Comparison of ENCODE assay signal across 18 mouse cellular contexts in genomic region chr9:110412926-110413325, GRCm38 (mm10). TPM values are rescaled to one million over a fixed set of nuclear protein-coding genes. Genes with fewer than 3 reads are reported as not detected.
DNase-seq lines count a peak whose midpoint lies in the region; ATAC-seq lines count a peak whose summit lies in the region.
"Had no signal": no experiment of that assay in that cellular context is flagged by ENCODE, and none has a peak within 500 bp of the region (broad histone marks: within the 10 kb centered on the region; RNA-seq: fewer than 3 reads in every experiment).

No protein-coding gene starts in this region.

- H3K36me3 ChIP-seq in embryonic facial prominence, embryonic 13.5 days = no peaks in the 10 kb centered on the region
- H3K36me3 ChIP-seq in embryonic facial prominence, embryonic 10.5 days (replicated peaks) = no peaks in the 10 kb centered on the region
- H3K36me3 ChIP-seq in midbrain, embryonic 15.5 days (replicated peaks) = no peaks in the 10 kb centered on the region
- H3K36me3 ChIP-seq: heart, embryonic 10.5 days; intestine, embryonic 15.5 days; limb, embryonic 13.5 days had no signal

- H3K9me3 ChIP-seq in embryonic facial prominence, embryonic 13.5 days = no peaks in the 10 kb centered on the region
- H3K9me3 ChIP-seq in embryonic facial prominence, embryonic 10.5 days = no peaks in the 10 kb centered on the region
- H3K9me3 ChIP-seq in midbrain, embryonic 15.5 days = no peaks in the 10 kb centered on the region
- H3K9me3 ChIP-seq: heart, embryonic 10.5 days; intestine, embryonic 15.5 days; limb, embryonic 13.5 days had no signal

- 65% methylated on average over 7 of the region's 7 CpGs for WGBS in embryonic facial prominence, embryonic 13.5 days
- 76% methylated on average over 7 of the region's 7 CpGs for WGBS in embryonic facial prominence, embryonic 10.5 days
- WGBS in midbrain, embryonic 15.5 days = 77% methylated on average over 7 of the region's 7 CpGs

- no peaks in the 10 kb centered on the region for H3K4me1 ChIP-seq in embryonic facial prominence, embryonic 13.5 days
- peaks cover 11% of the 10 kb centered on the region for H3K4me1 ChIP-seq in embryonic facial prominence, embryonic 10.5 days
- H3K4me1 ChIP-seq in midbrain, embryonic 15.5 days = peaks cover 6% of the 10 kb centered on the region; the same call in 1 of the 2 replicates
- H3K4me1 ChIP-seq: intestine, embryonic 15.5 days; limb, embryonic 13.5 days had no signal

- 0 out of 2 replicates have a peak overlapping the region, but pooled peaks have one; percentile 40 for H3K9ac ChIP-seq in embryonic facial prominence, embryonic 13.5 days
- no peak overlapping the region for H3K9ac ChIP-seq in midbrain, embryonic 15.5 days
- H3K9ac ChIP-seq: intestine, embryonic 15.5 days; limb, embryonic 13.5 days had no signal

- DNase-seq in embryonic facial prominence, embryonic 10.5 days (ENCODE audit: low spot score) = no peak
- DNase-seq in kidney, postnatal 36 days = peak; percentile 9 to 34
- DNase-seq in kidney, adult 18-20 months = no peak
- DNase-seq in ZHBTc4 (ENCODE audit: low read depth, low spot score) = peak; percentile 22
- DNase-seq in lung, postnatal 10 days = peak; percentile 74
- no peak for DNase-seq in heart, adult 9 months (ENCODE audit: low spot score in 2 of 2)
- DNase-seq: adrenal gland, postnatal 10 days; cerebellum, adult 9-11 months; embryo, embryonic 11 days; gastrocnemius, postnatal 10 days; heart, postnatal 36 days had no signal

- no peaks in the 10 kb centered on the region for H3K27me3 ChIP-seq in embryonic facial prominence, embryonic 13.5 days
- H3K27me3 ChIP-seq in embryonic facial prominence, embryonic 10.5 days (replicated peaks; ENCODE audit: low read depth, poor library complexity, severe bottlenecking) = no peaks in the 10 kb centered on the region
- H3K27me3 ChIP-seq in midbrain, embryonic 15.5 days (replicated peaks) = no peaks in the 10 kb centered on the region
- H3K27me3 ChIP-seq: intestine, embryonic 15.5 days; limb, embryonic 13.5 days had no signal

- H3K27ac ChIP-seq in embryonic facial prominence, embryonic 13.5 days = no peak overlapping the region
- no peak overlapping the region for H3K27ac ChIP-seq in embryonic facial prominence, embryonic 10.5 days (replicated peaks)
- no peak overlapping the region for H3K27ac ChIP-seq in midbrain, embryonic 15.5 days
- H3K27ac ChIP-seq: heart, embryonic 10.5 days; intestine, embryonic 15.5 days; layer of hippocampus, adult 2 months; limb, embryonic 13.5 days had no signal

- H3K4me2 ChIP-seq in embryonic facial prominence, embryonic 13.5 days = no peak overlapping the region
- H3K4me2 ChIP-seq in midbrain, embryonic 15.5 days = no peak overlapping the region
- H3K4me2 ChIP-seq: intestine, embryonic 15.5 days; limb, embryonic 13.5 days; midbrain, embryonic 11.5 days had no signal

- H3K4me3 ChIP-seq in embryonic facial prominence, embryonic 13.5 days = no peak overlapping the region
- H3K4me3 ChIP-seq in embryonic facial prominence, embryonic 10.5 days = no peak overlapping the region
- no peak overlapping the region for H3K4me3 ChIP-seq in midbrain, embryonic 15.5 days
- H3K4me3 ChIP-seq: heart, embryonic 10.5 days; intestine, embryonic 15.5 days; layer of hippocampus, adult 2 months; limb, embryonic 13.5 days had no signal

- ATAC-seq in embryonic facial prominence, embryonic 13.5 days (ENCODE audit: insufficient number of reproducible peaks, insufficient read depth, low FRiP score, low TSS enrichment, low read depth) = no peak
- ATAC-seq in midbrain, embryonic 15.5 days (replicated peaks) = no peak
- ATAC-seq: intestine, embryonic 15.5 days had no signal

RNA-seq across cellular contexts. Expression of gene Ptpn23, which starts 4.9 kb away (rescaled TPM):
- polyA plus RNA-seq in embryonic facial prominence, embryonic 13.5 days (2015; fragmentation: Nextera tagmentation; extraction: Ambion mirVana) = 17.8 and 20.7 TPM in 2 replicates
- polyA plus RNA-seq in embryonic facial prominence, embryonic 10.5 days (2016; fragmentation: Nextera tagmentation; extraction: Ambion mirVana) = 15.1 and 15.5 TPM in 2 replicates
- polyA plus RNA-seq in midbrain, embryonic 15.5 days (2015; fragmentation: Nextera tagmentation; extraction: Ambion mirVana) = 25.8 and 27.8 TPM in 2 replicates

RNA-seq across cellular contexts. Expression of gene Ngp, which starts 6.6 kb away (rescaled TPM):
- polyA plus RNA-seq in embryonic facial prominence, embryonic 13.5 days (2015; fragmentation: Nextera tagmentation; extraction: Ambion mirVana) = 1.1 and 7.4 TPM in 2 replicates
- polyA plus RNA-seq in embryonic facial prominence, embryonic 10.5 days (2016; fragmentation: Nextera tagmentation; extraction: Ambion mirVana) = not detected in 2 replicates
- 1.1 and 2.3 TPM in 2 replicates for polyA plus RNA-seq in midbrain, embryonic 15.5 days (2015; fragmentation: Nextera tagmentation; extraction: Ambion mirVana)
- polyA plus RNA-seq: heart, embryonic 10.5 days had no signal

Comparison
In these comparisons a context has a peak if more than half of its experiments do, and no peak if none do; other contexts are left out.
1. DNase-seq: peak in kidney, postnatal 36 days (2 of 2), ZHBTc4 (single experiment) and lung, postnatal 10 days (single experiment); none in embryonic facial prominence, embryonic 10.5 days (single experiment), kidney, adult 18-20 months (single experiment) and heart, adult 9 months (0 of 2).